Mouse (Mus musculus) liver, embryonic 15.5 days (tissue): ENCODE results near the gene Abhd14a. TPM values are rescaled to one million over a fixed set of nuclear protein-coding genes. Genes with fewer than 3 reads are reported as not detected.

Source experiments
- ATAC-seq: fragments of 200-750 bp; cut with Nextera tagmentation; 2 replicates; pipeline ENCODE4 v1.8.0; 2017; ENCODE audit warnings: moderate number of reproducible peaks, mild to moderate bottlenecking, moderate library complexity; ENCODE audit not compliant: insufficient read depth
- H3K27ac ChIP-seq: fragments of 300-500 bp; sonication (generic); replicated peaks from 2 replicates; pipeline ENCODE4 v1.5.1; 2015; ENCODE audit warnings: mild to moderate bottlenecking, inconsistent platforms
- H3K27me3 ChIP-seq: fragments of 300-500 bp; sonication (generic); 2 replicates; pipeline ENCODE4 v1.6.1; 2015; ENCODE audit warnings: mild to moderate bottlenecking, inconsistent platforms
- H3K36me3 ChIP-seq: fragments of 300-500 bp; sonication (generic); replicated peaks from 2 replicates; pipeline ENCODE4 v1.6.1; 2015; ENCODE audit warnings: moderate library complexity, mild to moderate bottlenecking, inconsistent platforms
- H3K4me1 ChIP-seq: fragments of 300-500 bp; sonication (generic); replicated peaks from 2 replicates; pipeline ENCODE4 v1.6.1; 2015; ENCODE audit warnings: inconsistent platforms
- H3K4me2 ChIP-seq: fragments of 300-500 bp; sonication (generic); 2 replicates; pipeline ENCODE4 v1.6.1; 2015; ENCODE audit warnings: moderate library complexity, mild to moderate bottlenecking, inconsistent platforms
- H3K4me3 ChIP-seq: fragments of 300-500 bp; sonication (generic); replicated peaks from 2 replicates; pipeline ENCODE4 v1.5.1; 2015; ENCODE audit warnings: mild to moderate bottlenecking, inconsistent platforms
- H3K9ac ChIP-seq: fragments of 300-500 bp; sonication (generic); 2 replicates; pipeline ENCODE4 v1.6.1; 2015; ENCODE audit warnings: moderate library complexity, mild to moderate bottlenecking, inconsistent platforms
- H3K9me3 ChIP-seq: fragments of 300-500 bp; sonication (generic); replicated peaks from 2 replicates; pipeline ENCODE4 v1.6.1; 2016; ENCODE audit warnings: inconsistent platforms
- WGBS: fragments of 180-500 bp; shearing (Covaris S2); methylation state at CpG from one replicate; pipeline ENCODE4 v1.1.7; 2015; ENCODE audit warnings: mixed read lengths; ENCODE audit not compliant: insufficient replicate concordance; 5-methylcytosine and 5-hydroxymethylcytosine counted together
- polyA plus RNA-seq: library from polyadenylated mRNA; unstranded; fragments of >200 nt; fragmentation: Nextera tagmentation; extraction: Ambion mirVana; gene quantifications from 2 replicates; pipeline ENCODE4 v1.2.1, GENCODE M21; 2015

Gene Abhd14a
- polyA plus RNA-seq, 1 experiment from 2014 or later: 20.2 TPM

- H3K4me1 ChIP-seq: peaks cover 43% of the 10 kb centered on the region
- peak within 1 kb of the TSS; percentile 47 for H3K9ac ChIP-seq
- ATAC-seq: peak; percentile 99
- H3K27ac ChIP-seq: peak within 1 kb of the TSS; percentile 14
- WGBS: under 1% methylated on average over 41 of the region's 41 CpGs
- no peaks in the 10 kb centered on the region for H3K27me3 ChIP-seq
- H3K4me2 ChIP-seq: peak within 1 kb of the TSS; percentile 96
- no peaks in the 10 kb centered on the region for H3K9me3 ChIP-seq
- peak within 1 kb of the TSS; percentile 68 for H3K4me3 ChIP-seq
- H3K36me3 ChIP-seq: peaks cover 18% of the 10 kb centered on the region; the same call in 1 of the 2 replicates
These were observed 29.5 kb upstream of the Abhd14a start, which contains the start of gene Parp3 for GRCm38 (mm10) chr9:106476924-106477484. Gene Parp3 (minus strand): TSS chr9:106476949.

DNA sequence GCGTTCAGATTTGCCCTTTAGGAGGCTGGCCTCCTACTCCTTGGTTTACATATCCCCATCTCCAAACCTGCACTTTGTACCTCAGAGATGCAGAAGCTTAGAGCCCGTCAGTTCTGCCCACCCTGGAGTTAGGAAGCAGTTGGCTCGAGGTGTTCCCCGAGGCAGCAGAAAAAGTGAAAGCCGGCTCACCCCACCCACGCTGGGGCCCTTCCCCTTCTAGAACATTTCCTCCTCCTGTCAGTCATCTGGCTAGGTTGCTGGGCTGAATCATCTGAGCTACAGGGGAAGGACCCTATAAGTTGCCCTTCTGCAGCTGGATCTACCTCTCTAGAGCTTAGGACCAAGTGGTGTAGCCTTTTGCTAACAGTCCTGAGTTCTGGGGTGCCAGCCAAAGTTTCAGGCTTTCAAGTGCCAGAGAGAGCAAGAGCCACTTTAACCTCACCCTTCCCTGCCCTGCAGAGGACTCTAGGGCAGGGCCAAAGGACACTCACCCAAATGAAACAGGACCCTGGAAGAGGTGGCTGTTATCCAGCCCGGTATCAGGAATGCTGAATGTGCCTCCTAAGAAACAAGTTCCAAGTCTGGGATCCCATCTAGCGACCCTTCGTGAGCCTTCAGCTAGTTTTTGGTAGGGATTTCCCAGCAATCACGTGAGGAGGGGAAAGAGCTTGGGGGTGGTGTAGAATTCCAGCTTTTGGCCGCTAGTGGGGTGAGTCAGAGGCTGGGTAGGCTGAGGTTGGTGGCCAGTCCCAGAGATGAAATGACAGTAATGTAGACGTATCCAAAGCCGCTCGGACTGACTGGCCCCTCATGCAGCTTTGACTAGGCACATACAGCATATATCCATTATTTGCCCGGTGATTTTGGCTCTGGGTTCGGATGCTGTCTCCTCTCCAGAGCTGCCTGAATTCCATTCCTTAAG lies 28.8 kb upstream of the Abhd14a start:
- Histone ChIP-seq H3K4me3 (peak overlapping the region; percentile 68), H3K27me3 (no peaks in the 10 kb centered on the region), H3K36me3 (peaks cover 11% of the 10 kb centered on the region; the same call in 1 of the 2 replicates), H3K4me2 (peak overlapping the region; percentile 96), H3K9me3 (no peaks in the 10 kb centered on the region), H3K9ac (no peak overlapping the region), H3K27ac (peak overlapping the region; percentile 14; the same call in 1 of the 2 replicates), H3K4me1 (peaks cover 43% of the 10 kb centered on the region)
- WGBS: 14% methylated on average over 16 of the region's 16 CpGs
- ATAC-seq: peak; percentile 6

DNA sequence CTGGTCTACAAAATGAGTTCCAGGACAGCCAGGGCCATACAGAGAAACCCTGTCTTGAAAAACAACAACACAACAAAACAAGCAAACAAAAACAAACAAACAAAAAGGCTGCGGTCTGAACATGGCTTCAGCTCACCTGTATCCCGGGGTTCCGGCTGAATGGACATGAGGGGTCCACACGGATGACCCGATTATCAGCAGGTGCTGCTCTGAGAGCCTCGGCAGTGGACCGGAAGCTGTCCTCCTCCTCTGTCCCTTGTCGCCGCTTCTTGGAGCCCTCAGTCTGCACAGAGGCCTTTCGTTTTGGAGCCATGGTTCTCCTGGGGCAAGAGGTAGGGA lies 28.2 kb upstream of the Abhd14a start, which contains the start of gene Rrp9:
Gene Rrp9 (plus strand): TSS at position 301 of the 339 bp plus-strand sequence.
- no peaks in the 10 kb centered on the region for H3K9me3 ChIP-seq
- H3K4me1 ChIP-seq: peaks cover 43% of the 10 kb centered on the region
- ATAC-seq: no peak
- H3K27me3 ChIP-seq: no peaks in the 10 kb centered on the region
- no peak within 1 kb of the TSS for H3K9ac ChIP-seq
- peak within 1 kb of the TSS; percentile 68 for H3K4me3 ChIP-seq
- 62% methylated on average over 10 of the region's 10 CpGs for WGBS
- H3K36me3 ChIP-seq: peaks cover 5% of the 10 kb centered on the region; the same call in 1 of the 2 replicates
- H3K27ac ChIP-seq: peak within 1 kb of the TSS; percentile 14; the same call in 1 of the 2 replicates
- H3K4me2 ChIP-seq: peak within 1 kb of the TSS; percentile 96

DNA sequence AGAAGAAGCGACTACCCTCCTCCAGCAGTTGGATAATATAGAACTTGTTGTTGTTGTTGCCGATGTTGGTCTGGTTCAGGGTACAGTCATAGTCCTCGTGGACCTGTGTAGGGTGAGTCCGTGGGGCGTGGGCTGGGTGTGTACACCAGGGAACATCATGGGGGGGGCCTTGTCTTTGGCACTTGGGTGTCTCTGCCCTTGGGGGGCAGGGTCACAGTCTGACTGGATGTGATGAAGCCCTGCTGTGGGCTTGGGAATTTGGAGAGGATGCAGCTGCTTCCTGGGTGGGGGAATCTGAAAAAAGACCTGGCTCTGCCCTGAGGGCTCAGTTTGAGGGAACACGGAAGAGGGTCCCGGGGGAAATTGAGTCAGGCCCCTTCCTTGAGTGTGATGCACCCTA lies 27.6 kb upstream of the Abhd14a start:
- 67% methylated on average over 7 of the region's 7 CpGs for WGBS
- H3K27ac ChIP-seq: no peak overlapping the region
- H3K9me3 ChIP-seq: no peaks in the 10 kb centered on the region
- no peaks in the 10 kb centered on the region for H3K36me3 ChIP-seq
- no peak for ATAC-seq
- no peak overlapping the region for H3K9ac ChIP-seq
- H3K27me3 ChIP-seq: no peaks in the 10 kb centered on the region
- H3K4me1 ChIP-seq: peaks cover 43% of the 10 kb centered on the region
- peak overlapping the region; percentile 96 for H3K4me2 ChIP-seq
- no peak overlapping the region for H3K4me3 ChIP-seq

DNA sequence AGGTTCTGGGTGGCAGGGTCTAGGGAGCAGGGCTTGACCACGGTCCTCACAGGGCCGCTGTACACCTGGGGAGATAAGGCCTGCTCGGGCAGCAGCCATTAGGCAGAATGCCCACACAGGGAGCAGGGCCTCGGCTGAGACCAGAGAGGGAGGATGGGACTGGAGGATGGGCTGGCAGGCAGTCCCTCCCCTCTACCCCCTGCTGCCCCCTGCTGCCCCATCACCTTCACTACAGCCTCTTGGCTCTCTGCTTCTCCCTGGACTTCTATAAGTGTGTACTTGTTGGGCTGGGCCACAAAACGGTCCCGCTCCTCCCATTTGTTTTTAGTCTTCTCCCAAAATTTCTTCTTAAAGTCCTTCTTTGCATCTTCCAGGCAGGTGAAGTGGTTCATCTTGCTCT lies 27.0 kb upstream of the Abhd14a start:
- no peak overlapping the region for H3K4me3 ChIP-seq
- H3K36me3 ChIP-seq: no peaks in the 10 kb centered on the region
- no peak overlapping the region for H3K4me2 ChIP-seq
- H3K4me1 ChIP-seq: peaks cover 47% of the 10 kb centered on the region
- no peak overlapping the region for H3K27ac ChIP-seq
- 4% methylated on average over 6 of the region's 6 CpGs for WGBS
- no peaks in the 10 kb centered on the region for H3K27me3 ChIP-seq
- no peak for ATAC-seq
- no peaks in the 10 kb centered on the region for H3K9me3 ChIP-seq
- no peak overlapping the region for H3K9ac ChIP-seq

- no peak for ATAC-seq
- H3K9ac ChIP-seq: no peak overlapping the region
- no peak overlapping the region for H3K4me3 ChIP-seq
- no peak overlapping the region for H3K4me2 ChIP-seq
- H3K9me3 ChIP-seq: no peaks in the 10 kb centered on the region
- H3K36me3 ChIP-seq: no peaks in the 10 kb centered on the region
- no peaks in the 10 kb centered on the region for H3K27me3 ChIP-seq
- 67% methylated on average over 5 of the region's 5 CpGs for WGBS
- H3K4me1 ChIP-seq: peaks cover 50% of the 10 kb centered on the region
- no peak overlapping the region for H3K27ac ChIP-seq
These were observed 26.3 kb upstream of the Abhd14a start for GRCm38 (mm10) chr9:106473753-106474105.

DNA sequence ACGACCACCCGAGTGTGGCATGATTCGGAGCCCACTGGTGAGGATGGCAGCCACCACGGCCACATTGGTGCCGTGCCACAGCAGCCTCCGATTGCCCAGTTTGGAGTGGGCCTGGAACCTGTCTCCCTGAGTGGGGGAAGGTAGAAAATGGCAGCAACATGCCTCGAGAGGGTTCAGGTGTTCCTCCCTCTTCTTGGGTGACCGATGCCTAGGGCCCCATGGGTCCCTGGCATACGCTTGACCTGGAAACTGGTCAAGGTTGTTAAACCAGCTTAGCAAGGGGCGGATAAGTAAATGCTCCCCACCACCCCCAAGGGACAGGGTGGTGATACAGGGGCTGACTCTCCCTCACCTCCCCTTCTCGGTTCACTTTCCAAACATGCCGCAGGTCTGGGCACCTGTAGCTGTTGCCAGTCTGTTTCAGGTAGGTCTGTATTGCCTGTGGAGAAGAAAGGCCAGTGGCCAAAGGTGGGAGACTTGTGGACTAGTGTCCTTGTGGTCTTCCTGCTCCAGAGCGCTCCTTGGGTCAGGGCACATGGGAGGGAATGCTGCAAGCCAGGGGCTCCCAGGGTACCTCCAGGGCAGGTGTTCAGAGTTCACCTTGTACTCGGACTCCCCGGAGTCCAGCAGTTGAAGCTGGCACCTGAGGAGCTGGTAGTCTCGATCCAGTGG lies 25.7 kb upstream of the Abhd14a start:
- no peak overlapping the region for H3K4me3 ChIP-seq
- H3K9ac ChIP-seq: no peak overlapping the region
- H3K4me1 ChIP-seq: peaks cover 48% of the 10 kb centered on the region
- no peak for ATAC-seq
- no peaks in the 10 kb centered on the region for H3K9me3 ChIP-seq
- H3K36me3 ChIP-seq: no peaks in the 10 kb centered on the region
- H3K27me3 ChIP-seq: no peaks in the 10 kb centered on the region
- H3K4me2 ChIP-seq: no peak overlapping the region
- 72% methylated on average over 16 of the region's 16 CpGs for WGBS
- no peak overlapping the region for H3K27ac ChIP-seq

- H3K4me2 ChIP-seq: no peak overlapping the region
- peaks cover 39% of the 10 kb centered on the region for H3K4me1 ChIP-seq
- no peaks in the 10 kb centered on the region for H3K9me3 ChIP-seq
- H3K9ac ChIP-seq: no peak overlapping the region
- no peak overlapping the region for H3K27ac ChIP-seq
- H3K36me3 ChIP-seq: no peaks in the 10 kb centered on the region
- ATAC-seq: no peak
- no peaks in the 10 kb centered on the region for H3K27me3 ChIP-seq
- WGBS: 56% methylated on average over 4 of the region's 4 CpGs
- no peak overlapping the region for H3K4me3 ChIP-seq
These were observed 24.8 kb upstream of the Abhd14a start for GRCm38 (mm10) chr9:106472321-106472720.

- Histone ChIP-seq H3K9ac (no peak overlapping the region), H3K4me2 (no peak overlapping the region), H3K9me3 (no peaks in the 10 kb centered on the region), H3K36me3 (no peaks in the 10 kb centered on the region), H3K27me3 (peaks cover 3% of the 10 kb centered on the region), H3K27ac (no peak overlapping the region), H3K4me1 (peaks cover 37% of the 10 kb centered on the region), H3K4me3 (no peak overlapping the region)
- 73% methylated on average over 5 of the region's 5 CpGs for WGBS
- no peak for ATAC-seq
These were observed 24.4 kb upstream of the Abhd14a start for GRCm38 (mm10) chr9:106471892-106472291.

GRCm38 (mm10) chr9:106470991-106471750 lies 23.7 kb upstream of the Abhd14a start:
- no peak overlapping the region for H3K4me2 ChIP-seq
- peaks cover 31% of the 10 kb centered on the region for H3K4me1 ChIP-seq
- WGBS: 65% methylated on average over 14 of the region's 14 CpGs
- H3K4me3 ChIP-seq: no peak overlapping the region
- H3K27me3 ChIP-seq: peaks cover 10% of the 10 kb centered on the region
- ATAC-seq: no peak
- H3K36me3 ChIP-seq: no peaks in the 10 kb centered on the region
- no peak overlapping the region for H3K9ac ChIP-seq
- H3K27ac ChIP-seq: no peak overlapping the region
- H3K9me3 ChIP-seq: no peaks in the 10 kb centered on the region
